Mouse (Mus musculus) ES-E14 (cell line): ENCODE measurements around the gene Sox13. TPM values are rescaled to one million over a fixed set of nuclear protein-coding genes. Genes with fewer than 3 reads are reported as not detected.

Experiments used
- DNase-seq: peaks from one replicate; pipeline ENCODE4 v3.0.0-alpha.2; 2013; ENCODE audit warnings: low read depth, low spot score
- H3K27ac ChIP-seq: 2 replicates; pipeline ENCODE4 v1.5.1; 2012; ENCODE audit warnings: low read depth, mild to moderate bottlenecking, low read length, moderate library complexity, mixed read lengths; ENCODE audit not compliant: poor library complexity, insufficient read depth, severe bottlenecking
- H3K36me3 ChIP-seq: 2 replicates; pipeline ENCODE4 v1.6.1; 2012; ENCODE audit warnings: mild to moderate bottlenecking, low read length, moderate library complexity, mixed read lengths; ENCODE audit not compliant: control insufficient read depth, poor library complexity, insufficient read depth, severe bottlenecking
- H3K4me1 ChIP-seq, 2 experiments: fragments of 150-350 bp in 1 of 2; sonication (generic) in 1 of 2; 2 replicates each; pipeline ENCODE4 v1.6.1; 2012; ENCODE audit warnings: low read length in 2 of 2, mild to moderate bottlenecking in 1 of 2, mixed read lengths in 1 of 2; ENCODE audit not compliant: control insufficient read depth in 2 of 2, insufficient read depth in 2 of 2, poor library complexity in 1 of 2
- H3K4me3 ChIP-seq, 2 experiments: fragments of 150-350 bp in 1 of 2; sonication (generic) in 1 of 2; 2 replicates each; pipeline ENCODE4 v1.5.1; 2012; ENCODE audit warnings: low read length in 2 of 2, low read depth in 1 of 2, mild to moderate bottlenecking in 1 of 2, mixed read lengths in 1 of 2; ENCODE audit not compliant: insufficient read depth in 1 of 2, poor library complexity in 1 of 2, severe bottlenecking in 1 of 2
- H3K9ac ChIP-seq: 2 replicates; pipeline ENCODE4 v1.6.1; 2012; ENCODE audit warnings: low read depth, mild to moderate bottlenecking, low read length, mixed read lengths; ENCODE audit not compliant: poor library complexity, insufficient read depth, severe bottlenecking
- H3K9me3 ChIP-seq: fragments of 150-350 bp; sonication (generic); 2 replicates; pipeline ENCODE4 v1.6.1; 2012; ENCODE audit warnings: low read depth, mild to moderate bottlenecking, low read length; ENCODE audit not compliant: control insufficient read depth, insufficient read depth
- CHD2 ChIP-seq: IDR thresholded peaks from 2 replicates; pipeline ENCODE4 v1.6.1; 2014; ENCODE audit warnings: mild to moderate bottlenecking, low read depth, low read length, inconsistent platforms
- HCFC1 ChIP-seq: IDR thresholded peaks from 2 replicates; pipeline ENCODE4 v1.6.1; 2012; ENCODE audit warnings: low read length, inconsistent platforms, borderline replicate concordance; ENCODE audit not compliant: insufficient read depth
- MAFK ChIP-seq: IDR thresholded peaks from 2 replicates; pipeline ENCODE4 v1.6.1; 2014; ENCODE audit warnings: mild to moderate bottlenecking, low read depth, low read length, inconsistent platforms; ENCODE audit not compliant: insufficient read depth
- ZC3H11A ChIP-seq: IDR thresholded peaks from 2 replicates; pipeline ENCODE4 v1.6.1; 2012; ENCODE audit warnings: low read depth, mild to moderate bottlenecking, inconsistent platforms, low read length, borderline replicate concordance
- ZNF384 ChIP-seq: IDR thresholded peaks from 2 replicates; pipeline ENCODE4 v1.6.1; 2012; ENCODE audit warnings: low read depth, low read length, inconsistent platforms
- in situ Hi-C, 2 experiments: fragments of 600-800 bp; cut with MboI; formaldehyde crosslinking; loops; one replicate each; pipeline ENCODE4 v1.15.1; 2025; ENCODE audit warnings: low sequenced_read_pairs in 2 of 2, inconsistent platforms in 1 of 2; ENCODE audit not compliant: unreplicated experiment in 2 of 2
- total RNA-seq: library from RNA; depleted of rRNA; stranded (reverse); fragments of 300-350 nt; gene quantifications from 2 replicates; pipeline ENCODE4 v1.2.3, GENCODE M21; 2012

Gene Sox13
- total RNA-seq, 1 experiment: 11.1 TPM

GRCm38 (mm10) chr1:133456097-133456496, 31.9 kb upstream of the Sox13 start:
- in situ Hi-C loops: no loop called here
- no peaks in the 10 kb centered on the region for H3K9me3 ChIP-seq
- H3K4me1 ChIP-seq: peaks cover 6 to 11% of the 10 kb centered on the region in 2 experiments; a peak in 3 of 4 replicates
- no peak overlapping the region for H3K4me3 ChIP-seq
- H3K36me3 ChIP-seq: no peaks in the 10 kb centered on the region
- TF ChIP-seq CHD2: no peak
- TF ChIP-seq ZC3H11A: no peak
- TF ChIP-seq ZNF384: no peak
- no peak for TF ChIP-seq MAFK
- no peak for TF ChIP-seq HCFC1
- no peak overlapping the region for H3K9ac ChIP-seq
- H3K27ac ChIP-seq: no peak overlapping the region
- no peak for DNase-seq

GRCm38 (mm10) chr1:133452564-133453165, 28.5 kb upstream of the Sox13 start:
- H3K9me3 ChIP-seq: no peaks in the 10 kb centered on the region
- TF ChIP-seq CHD2 (no peak), HCFC1 (no peak), ZC3H11A (no peak), ZNF384 (no peak), MAFK (no peak)
- no peak overlapping the region for H3K27ac ChIP-seq
- in situ Hi-C loops: no loop called here
- H3K36me3 ChIP-seq: no peaks in the 10 kb centered on the region
- no peak overlapping the region for H3K4me3 ChIP-seq
- no peak overlapping the region for H3K9ac ChIP-seq
- peaks cover 9 to 19% of the 10 kb centered on the region in 2 experiments; a peak in 3 of 4 replicates for H3K4me1 ChIP-seq
- DNase-seq: no peak

GRCm38 (mm10) chr1:133451869-133452563, 27.8 kb upstream of the Sox13 start:
- Histone ChIP-seq H3K9ac (no peak overlapping the region), H3K4me1 (peaks cover 9 to 19% of the 10 kb centered on the region in 2 experiments; a peak in 3 of 4 replicates), H3K36me3 (no peaks in the 10 kb centered on the region), H3K27ac (no peak overlapping the region), H3K9me3 (no peaks in the 10 kb centered on the region), H3K4me3 (0 out of 4 replicates have a peak overlapping the region, but pooled peaks of 1 of the 2 experiments have one; percentile 12)
- no peak for TF ChIP-seq MAFK
- no peak for TF ChIP-seq HCFC1
- no peak for TF ChIP-seq ZNF384
- TF ChIP-seq CHD2: no peak
- no peak for TF ChIP-seq ZC3H11A
- in situ Hi-C loops: no loop called here
- DNase-seq: no peak

GRCm38 (mm10) chr1:133451025-133451424, 26.8 kb upstream of the Sox13 start:
- no peaks in the 10 kb centered on the region for H3K9me3 ChIP-seq
- no peak for TF ChIP-seq ZC3H11A
- TF ChIP-seq MAFK: no peak
- TF ChIP-seq CHD2: no peak
- TF ChIP-seq ZNF384: no peak
- TF ChIP-seq HCFC1: no peak
- H3K36me3 ChIP-seq: no peaks in the 10 kb centered on the region
- no peak for DNase-seq
- peaks cover 9 to 21% of the 10 kb centered on the region in 2 experiments; a peak in 3 of 4 replicates for H3K4me1 ChIP-seq
- H3K9ac ChIP-seq: no peak overlapping the region
- in situ Hi-C loops: no loop called here
- no peak overlapping the region for H3K27ac ChIP-seq
- no peak overlapping the region for H3K4me3 ChIP-seq
